9 mouse cellular contexts compared by ENCODE assay signal in the genomic region with DNA sequence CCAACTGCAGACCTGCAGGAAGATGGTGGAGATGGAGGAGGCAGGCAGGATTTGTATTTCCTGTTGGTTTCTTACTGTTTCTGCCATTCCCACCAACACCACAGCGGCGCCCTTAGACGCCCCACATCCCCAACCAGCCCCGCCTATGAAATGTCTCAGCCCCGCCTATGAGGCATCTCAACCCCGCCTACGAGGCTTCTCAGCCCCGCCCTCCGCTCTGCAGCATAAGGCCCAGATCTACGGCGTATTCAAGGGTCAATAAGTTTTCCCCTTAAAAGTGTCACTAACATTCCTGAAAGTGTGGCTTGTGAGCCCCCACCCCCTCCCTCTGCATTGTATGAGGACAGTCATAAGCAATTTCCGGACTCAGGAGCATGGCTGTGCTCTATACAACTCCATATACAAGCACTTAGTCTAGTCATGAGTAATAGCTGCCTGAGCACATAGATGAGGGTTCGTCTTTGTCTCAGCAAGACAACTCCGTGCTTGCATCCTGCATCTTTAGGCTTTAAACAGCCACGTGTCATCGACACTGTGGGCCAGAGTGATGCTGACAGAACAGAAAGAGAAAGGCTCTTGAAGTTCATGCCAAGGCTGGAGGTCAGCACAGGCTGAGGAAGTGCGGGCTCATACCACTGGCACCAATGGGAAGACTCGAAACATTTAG.
DNase-seq lines count a peak whose midpoint lies in the region; ATAC-seq and TF ChIP-seq lines count a peak whose summit lies in the region.
"Had no signal": no experiment of that assay in that cellular context is flagged by ENCODE, and none has a peak within 500 bp of the region (broad histone marks: within the 10 kb centered on the region; RNA-seq: fewer than 3 reads in every experiment).

No protein-coding gene starts in this region.

- no peaks in the 10 kb centered on the region for H3K9me3 ChIP-seq in hindbrain, postnatal 0 days (ENCODE audit: low read length)
- no peaks in the 10 kb centered on the region for H3K9me3 ChIP-seq in hindbrain, embryonic 14.5 days (ENCODE audit: control insufficient read depth, low read length)
- no peaks in the 10 kb centered on the region for H3K9me3 ChIP-seq in embryonic facial prominence, embryonic 10.5 days

- H3K27ac ChIP-seq in hindbrain, postnatal 0 days, result no peak overlapping the region
- H3K27ac ChIP-seq in hindbrain, embryonic 14.5 days, result no peak overlapping the region
- peak overlapping the region; percentile 74 for H3K27ac ChIP-seq in embryonic facial prominence, embryonic 10.5 days (replicated peaks)

- no peaks in the 10 kb centered on the region; the same call in 1 of the 2 replicates for H3K27me3 ChIP-seq in hindbrain, postnatal 0 days (ENCODE audit: insufficient read depth, low read length)
- no peaks in the 10 kb centered on the region for H3K27me3 ChIP-seq in hindbrain, embryonic 14.5 days (ENCODE audit: control insufficient read depth, insufficient read depth, low read length)
- H3K27me3 ChIP-seq in embryonic facial prominence, embryonic 10.5 days (replicated peaks; ENCODE audit: low read depth, poor library complexity, severe bottlenecking), result peaks cover 22% of the 10 kb centered on the region

- H3K4me1 ChIP-seq in hindbrain, postnatal 0 days (ENCODE audit: insufficient read depth, low read length), result no peaks in the 10 kb centered on the region
- peaks cover 20% of the 10 kb centered on the region for H3K4me1 ChIP-seq in hindbrain, embryonic 14.5 days (replicated peaks; ENCODE audit: control insufficient read depth, insufficient read depth, low read length)
- peaks cover 73% of the 10 kb centered on the region for H3K4me1 ChIP-seq in embryonic facial prominence, embryonic 10.5 days

- WGBS in hindbrain, postnatal 0 days, result 34% methylated on average over 18 of the region's 18 CpGs
- WGBS in hindbrain, embryonic 14.5 days, result 36% methylated on average over 18 of the region's 18 CpGs
- 34% methylated on average over 18 of the region's 18 CpGs for WGBS in embryonic facial prominence, embryonic 10.5 days

- H3K36me3 ChIP-seq in hindbrain, postnatal 0 days (ENCODE audit: insufficient read depth, low read length), result no peaks in the 10 kb centered on the region
- no peaks in the 10 kb centered on the region for H3K36me3 ChIP-seq in hindbrain, embryonic 14.5 days (replicated peaks; ENCODE audit: control insufficient read depth, insufficient read depth)
- H3K36me3 ChIP-seq in embryonic facial prominence, embryonic 10.5 days (replicated peaks), result no peaks in the 10 kb centered on the region

- ATAC-seq in hindbrain, postnatal 0 days, result peak; percentile 33; the same call in 1 of the 2 replicates
- ATAC-seq in hindbrain, embryonic 14.5 days (ENCODE audit: low FRiP score), result no peak
- ATAC-seq in megakaryocyte-erythroid progenitor cell, adult 5-6 weeks (replicated peaks; ENCODE audit: low FRiP score, low TSS enrichment, poor library complexity, severe bottlenecking), result peak; percentile 96

- H3K9ac ChIP-seq in hindbrain, postnatal 0 days (replicated peaks; ENCODE audit: low read length), result no peak overlapping the region
- H3K9ac ChIP-seq in hindbrain, embryonic 14.5 days, result no peak overlapping the region

- peak; percentile 25 for DNase-seq in hindbrain, postnatal 0 days (ENCODE audit: low spot score)
- DNase-seq in hindbrain, embryonic 14.5 days (ENCODE audit: low spot score), result no peak
- peak; percentile 78 for DNase-seq in embryonic facial prominence, embryonic 10.5 days (ENCODE audit: low spot score)
- peak; percentile 47 for DNase-seq in kidney, postnatal 14 days
- peak; percentile 77 to 82 for DNase-seq in thymus, postnatal 36 days
- DNase-seq in layer of hippocampus, adult 8-10 months (ENCODE audit: low spot score in 2 of 2), result no peak
- no peak for DNase-seq in cerebellum, adult 11 months

- no peak for TF ChIP-seq CTCF in hindbrain, postnatal 0 days (IDR thresholded peaks at IDR 0.05; ENCODE audit: low read depth)

- no peak overlapping the region for H3K4me3 ChIP-seq in hindbrain, postnatal 0 days (ENCODE audit: low read length)
- no peak overlapping the region for H3K4me3 ChIP-seq in hindbrain, embryonic 14.5 days (replicated peaks; ENCODE audit: low read length)
- peak overlapping the region; percentile 27; the same call in 1 of the 2 replicates for H3K4me3 ChIP-seq in embryonic facial prominence, embryonic 10.5 days
- H3K4me3 ChIP-seq: myocyte had no signal

- no peak overlapping the region for H3K4me2 ChIP-seq in hindbrain, postnatal 0 days (ENCODE audit: low read depth, low read length)
- H3K4me2 ChIP-seq in hindbrain, embryonic 14.5 days (replicated peaks), result no peak overlapping the region

Comparison
In these comparisons a context has a peak if more than half of its experiments do, and no peak if none do; other contexts are left out.
1. DNase-seq: peak in hindbrain, postnatal 0 days (single experiment), embryonic facial prominence, embryonic 10.5 days (single experiment), kidney, postnatal 14 days (single experiment) and thymus, postnatal 36 days (2 of 2); none in hindbrain, embryonic 14.5 days (single experiment), layer of hippocampus, adult 8-10 months (0 of 2) and cerebellum, adult 11 months (single experiment).